Mouse (Mus musculus): Measurements from ENCODE around the gene Dppa3.

Dppa3 gene

DNA sequence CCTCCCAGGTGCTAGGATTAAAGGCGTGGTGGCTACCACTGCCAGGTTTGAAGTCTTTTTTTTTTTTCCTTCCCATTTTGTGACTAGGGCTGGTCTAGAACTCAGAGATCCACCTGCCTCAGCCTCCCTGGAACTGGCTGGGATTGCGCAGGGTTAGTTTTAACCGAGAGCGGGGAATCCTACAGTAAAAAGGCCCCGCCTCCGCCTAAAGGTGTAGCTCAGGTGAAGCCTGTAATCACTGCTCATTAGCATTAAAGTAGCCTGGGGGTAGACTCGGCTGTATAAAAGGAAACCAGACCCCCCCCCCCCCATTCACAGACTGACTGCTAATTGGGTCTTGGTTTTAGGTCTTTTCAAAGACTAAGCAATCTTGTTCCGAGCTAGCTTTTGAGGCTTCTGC, at the start of gene Dppa3:
TSS of gene Dppa3 (plus strand) at position 301 of the 400 bp plus-strand sequence.
- DNase-seq = no peak

DNA sequence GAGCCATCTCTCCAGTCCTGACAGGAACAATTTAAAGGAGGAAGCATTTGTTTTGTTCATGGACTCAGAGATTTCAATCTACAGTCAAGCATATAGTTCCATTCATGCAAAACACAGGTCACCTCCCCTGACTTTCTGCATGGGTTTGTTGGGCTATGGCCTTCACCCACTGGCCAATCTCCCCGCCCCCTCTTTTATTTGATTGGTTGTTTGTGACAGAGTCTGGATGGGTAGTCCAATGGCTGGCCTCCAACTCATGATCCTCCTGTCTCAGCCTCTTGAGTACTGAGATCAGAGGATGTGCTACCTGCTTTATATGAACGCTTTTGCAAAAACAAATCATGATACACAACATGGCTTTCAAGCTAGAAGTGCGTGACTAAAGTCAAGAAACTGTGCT, 49.2 kb upstream of the Dppa3 start:
- DNase-seq = no peak

DNA sequence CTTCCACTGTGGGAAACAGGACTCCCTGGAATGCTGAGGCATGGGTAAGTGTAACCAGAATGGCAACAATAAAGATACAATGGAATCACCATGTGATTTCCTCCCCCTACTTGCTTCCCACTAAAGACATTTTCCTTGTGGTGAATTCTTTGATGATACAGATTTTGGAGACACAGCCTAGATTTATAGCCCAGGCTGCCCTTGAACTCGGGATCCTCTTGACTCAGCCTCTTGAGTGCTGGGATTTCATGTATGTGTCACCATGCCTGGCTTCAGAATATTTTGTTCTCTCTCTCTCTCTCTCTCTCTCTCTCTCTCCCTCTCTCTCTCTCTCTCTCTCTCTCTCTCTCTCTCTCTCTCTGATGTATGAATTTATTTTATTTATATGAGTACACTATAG, 47.1 kb upstream of the Dppa3 start:
- DNase-seq = no peak

DNA sequence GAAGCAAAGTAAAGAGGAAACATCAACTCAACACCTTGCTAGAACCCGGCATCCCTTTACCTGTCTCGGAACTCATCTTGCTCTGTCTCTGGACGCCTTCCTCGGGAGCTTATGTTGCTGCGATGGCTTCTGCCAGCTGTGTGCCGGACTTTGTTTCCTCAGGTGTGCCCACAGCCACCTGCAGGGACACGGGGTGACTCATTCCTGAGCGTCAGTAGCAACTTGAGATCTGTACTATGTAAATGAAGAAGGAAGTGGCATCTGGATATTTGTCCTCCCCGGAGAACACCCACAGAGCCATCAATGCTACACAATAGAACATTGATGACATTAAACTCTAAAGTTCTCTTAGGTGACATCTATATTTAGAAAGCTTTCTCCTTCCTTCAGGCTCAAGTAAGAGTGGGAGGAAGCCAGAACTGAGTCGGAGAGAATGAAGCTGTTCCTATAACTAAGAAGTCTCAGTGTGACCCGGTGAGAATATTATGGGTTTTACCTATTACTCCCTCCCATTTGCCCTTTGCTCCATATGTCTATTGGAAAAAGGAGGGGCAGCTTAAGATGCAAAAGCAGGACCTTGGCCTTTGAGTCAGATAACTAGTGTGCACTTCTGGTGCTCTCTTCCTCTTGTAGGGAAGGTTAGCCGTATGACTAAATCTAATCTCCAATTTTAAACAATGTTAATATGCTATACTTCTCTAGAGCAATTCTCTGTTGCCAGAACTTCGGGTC, 35.0 kb upstream of the Dppa3 start:
- no peak for DNase-seq

DNA sequence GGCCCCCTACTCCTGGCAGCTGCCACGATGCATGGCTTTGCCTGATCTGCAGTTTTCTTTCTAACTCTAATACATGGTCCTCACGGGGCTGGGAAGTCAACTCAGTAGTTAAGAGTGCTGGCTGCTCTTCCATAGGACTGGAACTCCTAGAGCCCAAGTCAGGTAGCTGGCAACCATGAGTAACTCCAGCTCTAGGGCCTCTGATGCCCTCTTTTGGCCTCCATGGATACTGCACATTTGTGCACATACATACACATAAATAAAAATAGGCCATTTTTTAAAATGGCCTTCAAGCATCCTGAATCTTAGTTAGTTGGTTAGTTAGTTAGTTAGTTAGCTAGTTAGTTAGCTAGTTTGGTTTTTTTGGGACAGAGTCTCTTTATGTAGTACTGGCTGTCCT, 33.3 kb upstream of the Dppa3 start:
- no peak for DNase-seq

DNA sequence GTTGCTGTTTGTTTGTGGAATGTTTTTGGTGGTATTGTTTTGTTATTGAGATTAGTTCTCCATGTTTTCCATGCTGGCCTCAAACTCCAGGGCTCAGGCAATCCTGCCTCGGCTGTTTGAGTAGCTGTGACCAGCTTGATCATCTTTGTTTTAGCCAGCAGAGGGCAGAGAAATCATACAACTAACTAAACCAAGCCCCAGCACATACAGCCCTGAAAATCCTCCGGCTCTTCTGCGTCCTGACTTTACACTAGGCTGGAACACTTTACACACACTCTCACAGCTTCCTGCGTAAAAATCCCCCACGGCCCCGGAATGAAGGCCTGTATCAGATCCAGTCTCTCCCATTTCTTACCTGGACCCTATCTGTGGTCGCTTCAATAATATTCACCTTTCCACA, 30.6 kb upstream of the Dppa3 start:
- DNase-seq = peak; percentile 31

DNA sequence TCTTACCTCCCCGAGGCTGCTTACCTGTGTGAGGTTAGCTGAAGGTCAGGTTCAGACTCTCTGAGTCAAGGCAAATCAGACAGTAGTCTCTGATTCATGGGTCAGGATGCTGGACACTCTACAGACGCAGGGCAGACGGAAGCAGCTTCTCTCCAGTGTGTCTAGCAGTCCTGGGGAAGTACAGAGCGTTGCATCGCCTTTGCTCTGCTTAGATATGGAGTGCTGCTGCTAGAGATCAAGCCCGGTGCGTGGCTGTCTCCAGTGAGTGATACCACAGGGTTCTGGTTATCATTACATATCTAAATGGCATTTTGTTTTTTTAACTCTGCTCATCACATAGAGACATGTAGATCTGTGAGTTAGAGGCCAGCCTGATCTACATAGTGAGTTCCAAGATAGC, 29.6 kb upstream of the Dppa3 start:
- DNase-seq = no peak

DNA sequence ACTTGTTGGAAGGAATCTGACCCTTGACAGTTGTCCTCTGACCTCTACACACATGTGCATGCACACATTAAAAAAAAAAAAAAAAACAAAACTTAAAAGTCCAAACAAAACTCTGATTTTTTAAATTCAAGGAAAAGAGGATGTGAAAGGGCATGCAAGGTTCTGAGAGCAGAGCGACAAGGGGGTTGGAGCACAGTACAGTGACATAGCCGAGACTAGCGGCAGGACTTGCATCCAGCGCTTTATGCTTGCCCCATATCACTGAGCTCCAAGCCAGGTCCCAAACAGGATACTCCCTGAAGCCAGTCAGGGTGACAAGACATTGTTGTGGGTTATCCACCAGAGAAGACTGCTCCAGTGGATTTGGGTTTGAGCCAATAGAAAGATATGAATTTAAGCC, 28.2 kb upstream of the Dppa3 start:
- no peak for DNase-seq

DNA sequence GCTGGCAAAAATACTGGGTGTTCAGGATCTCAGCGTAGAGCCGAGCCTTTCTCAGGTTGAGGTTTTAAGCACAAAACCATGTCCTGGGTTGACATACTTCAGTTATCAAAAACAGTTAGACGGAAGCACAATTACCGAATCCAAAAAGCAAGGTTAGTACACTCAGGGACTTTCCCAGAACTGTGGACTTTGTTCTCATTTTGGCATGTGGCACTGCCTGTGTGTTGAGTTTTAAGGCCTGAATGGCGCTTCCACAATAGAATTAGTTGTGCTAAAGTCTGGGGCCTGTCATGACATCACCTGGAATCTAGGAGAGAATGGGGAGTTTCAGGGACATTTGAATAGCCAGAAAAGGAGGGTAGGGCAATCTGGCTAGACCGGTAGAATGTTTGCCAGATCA, 27.8 kb upstream of the Dppa3 start:
- peak; percentile 21 for DNase-seq

DNA sequence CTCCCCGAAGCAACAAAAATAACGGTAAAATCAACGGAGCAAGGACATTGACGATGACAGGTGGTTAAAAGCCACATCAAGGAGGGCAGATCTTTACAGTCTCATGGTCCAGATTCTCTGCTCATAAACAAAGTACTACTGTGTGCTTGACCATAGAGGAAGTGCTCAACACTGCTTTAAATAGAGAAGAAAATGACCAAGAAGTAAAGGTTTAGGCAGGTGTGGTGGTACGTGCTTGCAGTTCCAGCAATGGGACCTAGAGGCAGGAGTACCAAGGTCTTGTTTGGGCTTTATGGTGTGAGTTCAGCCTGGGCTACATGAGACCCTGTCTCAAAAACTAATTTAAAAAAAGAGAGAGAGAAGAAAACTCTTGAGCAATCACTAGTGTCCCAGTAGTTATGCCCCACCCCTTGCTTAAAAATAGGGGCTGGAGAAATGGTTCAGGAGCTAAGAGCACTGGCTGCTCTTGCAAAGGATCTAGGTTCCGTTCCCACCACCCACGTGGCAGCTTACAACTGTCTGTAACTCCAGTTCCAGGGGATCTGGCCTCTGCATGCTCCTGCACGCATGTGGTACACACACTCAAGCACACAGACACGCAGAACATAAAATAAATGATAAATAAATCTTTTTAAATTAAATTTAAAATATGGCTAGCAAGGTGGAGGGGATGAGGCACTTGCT, 27.0 kb upstream of the Dppa3 start:
- no peak for DNase-seq

DNA sequence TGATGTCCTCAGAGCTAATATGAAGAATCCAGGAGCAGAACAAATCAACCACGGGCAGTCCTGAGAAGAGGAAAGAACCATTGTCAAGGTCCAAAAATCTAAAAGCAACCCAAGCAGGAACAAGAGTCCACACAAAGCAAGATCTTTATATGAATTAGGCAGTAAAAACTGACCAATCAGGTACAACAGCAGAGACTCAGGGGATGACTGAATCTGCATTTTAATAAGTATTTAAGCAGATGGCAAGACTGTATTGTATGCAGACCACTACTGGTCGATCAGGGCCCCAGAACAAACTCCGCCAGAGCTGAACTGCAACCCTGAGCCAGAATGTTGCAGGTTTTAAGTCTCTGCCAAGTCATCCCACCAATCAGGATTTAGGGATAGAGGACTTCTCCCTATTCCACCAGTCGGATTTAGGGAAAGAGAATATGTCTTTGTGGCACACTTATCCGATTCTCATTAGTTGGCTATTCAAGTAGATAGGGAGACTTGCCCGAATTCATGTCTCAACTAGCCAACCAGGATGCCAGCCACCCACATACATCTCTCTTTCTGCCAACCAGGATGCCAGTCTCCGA, 26.1 kb upstream of the Dppa3 start:
- DNase-seq = no peak

DNA sequence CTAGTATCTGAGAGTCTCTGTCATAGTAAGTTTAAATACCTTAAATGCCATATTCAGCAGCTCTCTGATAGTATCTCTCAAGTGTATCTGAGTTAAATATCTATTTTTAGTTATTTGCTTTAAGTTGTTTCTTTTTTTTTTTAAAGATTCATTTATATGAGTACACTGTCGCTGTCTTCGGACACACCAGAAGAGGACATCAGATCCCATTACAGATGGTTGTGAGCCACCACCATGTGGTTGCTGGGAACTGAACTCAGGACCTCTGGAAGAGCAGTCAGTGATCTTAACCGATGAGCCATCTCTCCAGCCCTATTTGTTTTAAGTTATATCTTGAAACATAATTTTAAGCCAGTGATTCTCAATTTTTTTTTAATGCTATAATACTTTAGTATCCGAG, 25.2 kb upstream of the Dppa3 start:
- DNase-seq = no peak

DNA sequence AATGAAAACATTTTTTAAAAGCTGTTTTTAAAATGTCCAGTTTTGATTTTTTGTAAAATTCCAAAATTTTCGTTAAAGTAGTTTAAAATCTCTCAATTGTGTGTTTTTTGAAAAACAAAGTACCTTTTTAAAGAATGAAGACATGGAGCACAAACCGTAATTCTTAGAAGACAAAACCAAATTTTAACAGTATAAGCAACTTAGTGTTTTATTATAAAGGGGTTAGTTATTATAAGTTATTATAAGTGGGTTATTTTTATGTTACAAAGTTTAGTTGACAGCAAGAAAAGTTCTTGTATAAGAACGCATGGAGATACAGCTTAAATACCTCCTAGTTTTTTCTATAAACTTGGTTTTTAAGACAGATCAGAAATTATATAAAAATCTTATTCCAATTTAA, 24.6 kb upstream of the Dppa3 start:
- no peak for DNase-seq

DNA sequence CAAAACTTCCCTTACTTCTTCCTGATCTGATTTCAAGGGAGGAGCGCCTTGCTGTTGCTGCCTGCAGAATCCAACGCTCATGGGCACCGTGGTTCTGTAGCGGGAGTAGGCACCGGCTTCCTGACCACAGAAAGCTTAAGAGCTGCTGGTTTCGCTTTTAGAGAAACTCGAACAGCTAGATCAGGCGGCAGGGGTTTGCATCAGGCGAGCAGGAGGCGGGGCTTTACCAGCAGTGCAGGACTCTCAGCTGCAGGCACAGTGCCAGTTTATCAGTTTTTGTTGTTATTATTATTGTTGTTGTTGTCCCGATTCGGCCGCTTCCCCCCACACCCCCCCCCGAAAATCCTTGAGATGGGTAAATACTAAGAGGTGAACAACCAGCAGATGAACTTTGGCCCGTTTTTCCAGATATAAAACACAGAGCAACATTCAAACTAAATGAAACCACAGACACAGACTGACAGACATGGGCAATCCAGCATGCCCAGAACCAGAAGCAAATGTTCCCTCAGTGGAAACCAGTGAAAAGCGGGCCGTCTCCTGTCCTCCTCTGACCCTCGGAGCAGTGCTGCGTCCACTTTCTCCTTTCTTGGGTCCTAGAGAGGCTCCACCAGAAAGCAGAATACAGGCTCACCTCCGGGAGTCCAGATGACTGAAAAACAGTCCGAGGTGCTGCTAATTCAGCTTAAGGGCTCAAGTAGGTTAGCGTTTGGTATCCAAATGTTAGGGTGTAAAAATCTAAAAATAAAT, 23.8 kb upstream of the Dppa3 start, which contains the start of gene Apobec1:
TSS of gene Apobec1 (minus strand) at position 203 of the 750 bp plus-strand sequence.
- DNase-seq = peak; percentile 79

DNA sequence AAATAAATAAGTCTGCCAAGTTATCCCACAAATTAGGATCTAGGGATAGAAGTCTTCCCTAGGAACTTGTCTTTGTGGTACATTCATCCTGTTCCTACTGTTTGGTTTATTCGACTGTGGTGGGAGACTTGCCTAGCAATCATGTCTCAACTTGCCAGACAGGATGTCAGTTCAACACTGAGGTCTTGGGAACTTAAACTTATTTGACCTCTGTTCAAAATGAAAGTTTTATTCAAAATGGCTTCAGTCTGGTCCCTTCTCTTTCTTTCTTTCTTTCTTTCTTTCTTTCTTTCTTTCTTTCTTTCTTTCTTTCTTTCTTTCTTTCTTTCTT, 23.3 kb upstream of the Dppa3 start:
- DNase-seq = no peak

DNA sequence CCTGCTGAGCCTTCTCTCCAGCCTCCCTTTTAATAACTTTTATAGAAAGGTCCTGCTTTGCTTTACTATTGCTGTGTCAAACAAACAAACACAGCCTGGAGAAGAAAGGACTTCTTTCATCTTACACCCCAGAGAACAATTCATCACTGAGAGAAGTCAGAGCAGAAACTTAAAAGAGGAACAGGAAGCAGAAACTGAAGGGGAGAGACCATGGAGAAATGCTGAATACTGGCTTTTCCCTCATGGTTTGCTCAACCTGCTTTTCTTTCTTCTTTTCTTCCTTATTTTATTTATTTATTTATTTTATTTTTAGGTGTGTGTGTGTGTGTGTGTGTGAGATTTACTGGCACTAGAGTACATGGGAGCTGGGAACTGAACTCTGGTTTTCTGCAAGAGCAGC, 21.9 kb upstream of the Dppa3 start:
- no peak for DNase-seq

DNA sequence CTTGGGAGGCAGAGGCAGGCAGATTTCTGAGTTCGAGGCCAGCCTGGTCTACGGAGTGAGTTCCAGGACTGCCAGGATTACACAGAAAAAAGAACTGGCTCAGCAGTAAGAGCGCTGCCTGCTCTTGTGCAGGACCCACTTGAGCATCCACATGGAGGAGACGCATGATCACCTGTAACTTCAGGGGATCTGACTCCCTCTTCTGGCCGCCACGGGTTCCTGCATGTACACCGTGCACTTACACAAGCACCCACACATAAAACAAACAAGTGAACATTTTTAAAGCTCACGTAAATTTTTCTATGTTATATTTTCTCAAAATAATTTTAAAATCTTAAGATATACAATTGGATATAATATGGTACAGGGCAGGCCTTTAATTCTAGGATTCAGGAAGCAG, 20.7 kb upstream of the Dppa3 start:
- DNase-seq = no peak

DNA sequence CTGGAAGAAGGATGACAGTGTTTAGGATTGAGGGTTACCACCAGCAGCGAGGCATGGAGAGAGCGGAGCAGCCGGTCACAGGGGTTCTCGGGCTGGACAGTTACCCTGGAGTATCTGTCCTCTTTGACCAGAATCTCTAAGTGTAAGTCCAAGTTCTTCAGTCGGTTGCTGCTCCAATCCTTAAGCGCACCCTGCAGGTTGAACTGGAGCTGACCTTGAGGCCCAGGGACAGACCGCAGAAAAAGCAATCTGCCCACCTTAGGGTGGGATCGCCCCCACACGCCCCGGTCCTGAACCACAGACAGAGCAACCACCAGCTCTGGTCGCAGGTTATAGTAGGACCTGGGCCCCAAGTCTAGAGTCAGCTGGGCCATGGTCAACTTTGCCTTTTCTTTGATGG, 19.5 kb upstream of the Dppa3 start:
- no peak for DNase-seq

DNA sequence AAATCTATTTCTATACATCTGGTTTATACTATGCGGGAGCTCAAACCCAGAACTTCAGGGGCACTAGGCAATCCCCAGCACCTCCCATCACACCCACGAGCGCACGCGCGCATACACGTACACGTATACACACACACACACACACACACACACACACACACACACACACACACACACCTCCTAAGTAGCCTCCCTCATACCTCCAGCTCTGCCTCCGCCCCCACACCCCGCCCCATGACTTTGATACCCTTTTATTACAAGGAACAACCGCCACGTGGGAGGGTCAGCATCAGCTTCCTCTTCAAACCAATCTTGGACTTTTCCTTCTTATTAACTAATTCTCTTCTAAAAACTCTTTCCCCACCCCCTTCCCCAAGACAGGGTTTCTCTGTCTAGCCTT, 18.5 kb upstream of the Dppa3 start:
- no peak for DNase-seq

DNA sequence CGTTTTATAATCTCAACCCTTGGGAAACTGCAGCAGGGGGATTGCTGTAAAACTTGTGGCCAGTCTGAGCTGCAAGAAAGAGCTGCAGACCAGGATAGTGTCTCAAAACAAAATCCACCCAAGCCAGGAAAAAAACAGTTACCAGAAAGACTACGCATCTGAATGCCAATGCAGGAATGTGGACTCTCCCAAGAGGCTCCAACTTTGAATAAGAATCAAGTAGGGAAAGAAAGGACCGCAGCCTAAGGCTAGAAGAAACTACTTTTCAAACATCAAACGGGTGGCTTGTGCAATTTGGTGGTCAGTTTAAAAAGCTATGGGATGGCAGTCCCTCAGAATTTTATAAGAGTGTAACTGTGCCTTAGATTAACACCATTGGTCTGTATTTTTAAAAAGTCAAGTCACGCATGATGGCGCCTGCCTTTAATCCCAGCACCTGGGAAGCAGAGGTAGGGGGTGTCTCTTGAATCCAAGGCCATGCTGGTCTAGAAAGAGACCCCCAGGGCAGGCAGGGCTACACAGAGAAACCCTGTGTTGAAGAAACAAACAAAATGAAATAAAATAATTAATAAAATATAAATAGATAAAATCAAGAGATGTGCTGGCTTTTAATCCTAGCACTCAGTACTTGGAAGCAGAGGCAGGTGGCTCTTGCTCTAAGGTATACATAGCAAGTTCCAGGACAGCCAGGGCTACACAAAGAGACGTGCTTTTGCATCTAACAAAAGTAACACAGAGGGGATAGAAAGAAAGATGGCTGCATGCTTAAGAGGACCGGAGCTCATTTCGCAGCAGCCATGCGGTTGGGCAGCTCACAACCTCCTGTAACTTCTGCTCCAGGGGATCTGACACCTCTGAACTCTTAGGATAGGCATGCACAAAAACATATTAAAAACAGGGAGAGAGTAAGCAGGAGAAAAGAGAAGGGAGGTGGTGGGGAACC, 17.5 kb upstream of the Dppa3 start:
- no peak for DNase-seq

DNA sequence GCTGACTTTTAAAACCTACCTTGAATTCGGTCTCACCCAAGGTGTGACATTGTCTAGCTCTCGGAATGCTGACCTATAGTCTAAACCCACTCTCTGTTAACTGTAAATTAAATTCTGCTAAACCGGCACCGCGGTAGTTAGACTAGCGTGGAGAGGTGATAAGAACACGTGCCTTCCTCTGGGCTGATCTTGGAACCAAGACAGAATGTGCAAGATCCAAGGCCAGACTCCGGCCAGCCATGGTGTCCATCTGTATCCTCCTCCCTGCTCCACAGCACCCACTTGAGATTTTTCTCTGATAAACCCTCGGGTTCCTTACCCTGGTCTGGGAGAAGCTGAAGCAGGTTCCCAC, 16.9 kb upstream of the Dppa3 start:
- no peak for DNase-seq

DNA sequence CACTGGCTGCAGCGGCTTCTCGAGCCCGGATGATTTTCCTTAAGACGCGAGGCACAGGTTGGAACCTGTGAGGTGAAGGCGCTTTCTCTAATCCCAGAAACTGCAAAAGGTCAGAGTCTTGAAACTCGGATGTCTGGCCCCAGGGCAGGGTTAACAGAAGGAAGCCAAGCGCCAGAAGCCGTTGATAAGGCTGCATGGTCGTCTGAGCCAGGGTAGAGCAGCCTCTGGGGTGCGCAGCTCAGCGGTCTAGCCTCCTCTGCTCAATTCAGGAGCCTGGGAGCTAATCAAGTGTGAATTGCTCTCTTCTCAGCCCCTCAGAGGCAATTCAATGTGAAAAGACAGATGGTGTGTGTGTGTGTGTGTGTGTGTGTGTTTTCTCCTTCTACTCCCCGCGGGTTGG, 16.4 kb upstream of the Dppa3 start, which contains the start of gene Gdf3:
TSS of gene Gdf3 (minus strand) at position 317 of the 400 bp plus-strand sequence.
- DNase-seq = no peak

DNA sequence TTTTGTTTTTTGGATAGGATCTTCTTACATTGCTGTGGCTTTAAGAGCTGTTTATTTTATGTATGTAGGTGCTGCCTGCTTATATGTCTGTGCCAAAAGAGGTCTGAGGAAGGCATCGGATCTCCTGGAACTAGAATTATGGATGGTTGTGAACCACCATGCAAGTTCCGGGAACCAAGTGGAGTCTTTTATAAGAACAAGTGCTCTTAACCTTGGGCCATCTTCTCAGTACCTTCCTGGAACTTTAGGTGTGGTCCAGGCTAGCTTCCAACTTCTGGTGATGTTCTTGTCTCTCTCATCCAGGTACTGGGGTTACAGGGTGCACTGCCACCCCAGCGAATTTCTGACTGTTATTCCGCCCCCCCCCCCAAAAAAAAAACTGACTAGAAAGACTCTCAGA, 13.8 kb upstream of the Dppa3 start:
- DNase-seq = no peak

All from kidney, adult 18-20 months (tissue).